Mouse (Mus musculus): Measurements from ENCODE around the gene Vapa. TPM values are rescaled to one million over a fixed set of nuclear protein-coding genes. Genes with fewer than 3 reads are reported as not detected.

The Vapa gene
- polyA plus RNA-seq, 1 experiment from 2014 or later, result 55.9 TPM

- 5% methylated on average over 5 of the region's 5 CpGs for WGBS (ENCODE audit: missing documents)
Measured at GRCm38 (mm10) chr17:65608743-65609142, 4.6 kb downstream of the Vapa start.

GRCm38 (mm10) chr17:65608312-65608687 lies 5.1 kb downstream of the Vapa start:
- no peak overlapping the region for H3K27ac ChIP-seq
- WGBS (ENCODE audit: missing documents), result 77% methylated on average over 2 of the region's 2 CpGs
- peaks cover 93% of the 10 kb centered on the region for H3K79me2 ChIP-seq (ENCODE audit: inconsistent target)
- H3K4me3 ChIP-seq (ENCODE audit: inconsistent target), result no peak overlapping the region
- H3K36me3 ChIP-seq (ENCODE audit: inconsistent target), result no peaks in the 10 kb centered on the region

More at GRCm38 (mm10) chr17:65608743-65609142, 4.6 kb downstream of the Vapa start:
- Histone ChIP-seq H3K27ac (peak overlapping the region; percentile 13; the same call in 1 of the 2 replicates), H3K4me3 (ENCODE audit: inconsistent target) (no peak overlapping the region), H3K79me2 (ENCODE audit: inconsistent target) (peaks cover 88% of the 10 kb centered on the region), H3K36me3 (ENCODE audit: inconsistent target) (no peaks in the 10 kb centered on the region)

- H3K79me2 ChIP-seq (ENCODE audit: inconsistent target), result peaks cover 98% of the 10 kb centered on the region
- no peaks in the 10 kb centered on the region for H3K36me3 ChIP-seq (ENCODE audit: inconsistent target)
- 0 out of 2 replicates have a peak overlapping the region, but pooled peaks have one; percentile 17 for H3K27ac ChIP-seq
- 34% methylated on average over 7 of the region's 7 CpGs for WGBS (ENCODE audit: missing documents)
- H3K4me3 ChIP-seq (ENCODE audit: inconsistent target), result no peak overlapping the region
Measured at GRCm38 (mm10) chr17:65607574-65608311, 5.6 kb downstream of the Vapa start.

GRCm38 (mm10) chr17:65606014-65606413 lies 7.3 kb downstream of the Vapa start:
- WGBS (ENCODE audit: missing documents), result 73% methylated on average over 4 of the region's 4 CpGs
- Histone ChIP-seq H3K27ac (no peak overlapping the region), H3K4me3 (ENCODE audit: inconsistent target) (no peak overlapping the region), H3K36me3 (ENCODE audit: inconsistent target) (no peaks in the 10 kb centered on the region), H3K79me2 (ENCODE audit: inconsistent target) (peaks cover 100% of the 10 kb centered on the region)

GRCm38 (mm10) chr17:65604892-65605291 lies 8.5 kb downstream of the Vapa start:
- Histone ChIP-seq H3K79me2 (ENCODE audit: inconsistent target) (peaks cover 100% of the 10 kb centered on the region), H3K36me3 (ENCODE audit: inconsistent target) (no peaks in the 10 kb centered on the region), H3K27ac (0 out of 2 replicates have a peak overlapping the region, but pooled peaks have one; percentile 0), H3K4me3 (ENCODE audit: inconsistent target) (no peak overlapping the region)

GRCm38 (mm10) chr17:65604315-65604714 lies 9.0 kb downstream of the Vapa start:
- peak overlapping the region; percentile 13; the same call in 1 of the 2 replicates for H3K27ac ChIP-seq
- peaks cover 100% of the 10 kb centered on the region for H3K79me2 ChIP-seq (ENCODE audit: inconsistent target)
- H3K36me3 ChIP-seq (ENCODE audit: inconsistent target), result no peaks in the 10 kb centered on the region
- no peak overlapping the region for H3K4me3 ChIP-seq (ENCODE audit: inconsistent target)

- H3K27ac ChIP-seq, result no peak overlapping the region
- H3K36me3 ChIP-seq (ENCODE audit: inconsistent target), result peaks cover 17% of the 10 kb centered on the region
- no peak overlapping the region for H3K4me3 ChIP-seq (ENCODE audit: inconsistent target)
- H3K79me2 ChIP-seq (ENCODE audit: inconsistent target), result peaks cover 100% of the 10 kb centered on the region
- 86% methylated on average over 3 of the region's 3 CpGs for WGBS (ENCODE audit: missing documents)
Measured at GRCm38 (mm10) chr17:65597857-65598486, 15.4 kb downstream of the Vapa start.

GRCm38 (mm10) chr17:65594687-65595086 lies 18.7 kb downstream of the Vapa start:
- Histone ChIP-seq H3K27ac (no peak overlapping the region), H3K79me2 (ENCODE audit: inconsistent target) (peaks cover 100% of the 10 kb centered on the region), H3K36me3 (ENCODE audit: inconsistent target) (peaks cover 39% of the 10 kb centered on the region), H3K4me3 (ENCODE audit: inconsistent target) (no peak overlapping the region)
- 94% methylated on average over 8 of the region's 8 CpGs for WGBS (ENCODE audit: missing documents)

- peaks cover 31% of the 10 kb centered on the region for H3K36me3 ChIP-seq (ENCODE audit: inconsistent target)
- no peak overlapping the region for H3K27ac ChIP-seq
- 100% methylated on average over 2 of the region's 3 CpGs for WGBS (ENCODE audit: missing documents)
- H3K79me2 ChIP-seq (ENCODE audit: inconsistent target), result peaks cover 100% of the 10 kb centered on the region
- H3K4me3 ChIP-seq (ENCODE audit: inconsistent target), result no peak overlapping the region
Measured at GRCm38 (mm10) chr17:65586892-65587291, 26.5 kb downstream of the Vapa start.

GRCm38 (mm10) chr17:65581440-65581839 lies 31.9 kb downstream of the Vapa start:
- Histone ChIP-seq H3K79me2 (ENCODE audit: inconsistent target) (peaks cover 58% of the 10 kb centered on the region), H3K27ac (no peak overlapping the region), H3K36me3 (ENCODE audit: inconsistent target) (peaks cover 33% of the 10 kb centered on the region; the same call in 1 of the 2 replicates), H3K4me3 (ENCODE audit: inconsistent target) (no peak overlapping the region)
- WGBS (ENCODE audit: missing documents), result 99% methylated on average over 5 of the region's 5 CpGs

- WGBS (ENCODE audit: missing documents), result 96% methylated on average over 6 of the region's 7 CpGs
Measured at GRCm38 (mm10) chr17:65579766-65580165, 33.6 kb downstream of the Vapa start.

GRCm38 (mm10) chr17:65575339-65575738 lies 38.0 kb downstream of the Vapa start:
- Histone ChIP-seq H3K27ac (no peak overlapping the region), H3K36me3 (ENCODE audit: inconsistent target) (peaks cover 17% of the 10 kb centered on the region; the same call in 1 of the 2 replicates), H3K79me2 (ENCODE audit: inconsistent target) (no peaks in the 10 kb centered on the region), H3K4me3 (ENCODE audit: inconsistent target) (no peak overlapping the region)
- 90% methylated on average over 1 of the region's 1 CpGs for WGBS (ENCODE audit: missing documents)

More at GRCm38 (mm10) chr17:65579766-65580165, 33.6 kb downstream of the Vapa start:
- Histone ChIP-seq H3K27ac (no peak overlapping the region), H3K36me3 (ENCODE audit: inconsistent target) (peaks cover 26% of the 10 kb centered on the region; the same call in 1 of the 2 replicates), H3K4me3 (ENCODE audit: inconsistent target) (no peak overlapping the region), H3K79me2 (ENCODE audit: inconsistent target) (peaks cover 41% of the 10 kb centered on the region)

- Histone ChIP-seq H3K4me3 (ENCODE audit: inconsistent target) (no peak overlapping the region), H3K27ac (no peak overlapping the region), H3K36me3 (ENCODE audit: inconsistent target) (0 out of 2 replicates have a peak, but pooled peaks cover 12% of the 10 kb centered on the region), H3K79me2 (ENCODE audit: inconsistent target) (no peaks in the 10 kb centered on the region)
- WGBS (ENCODE audit: missing documents), result 86% methylated on average over 8 of the region's 8 CpGs
Measured at GRCm38 (mm10) chr17:65574850-65575249, 38.5 kb downstream of the Vapa start.

GRCm38 (mm10) chr17:65571866-65572265 lies 41.5 kb downstream of the Vapa start:
- no peaks in the 10 kb centered on the region for H3K36me3 ChIP-seq (ENCODE audit: inconsistent target)
- H3K4me3 ChIP-seq (ENCODE audit: inconsistent target), result no peak overlapping the region
- 95% methylated on average over 9 of the region's 9 CpGs for WGBS (ENCODE audit: missing documents)
- no peak overlapping the region for H3K27ac ChIP-seq
- H3K79me2 ChIP-seq (ENCODE audit: inconsistent target), result no peaks in the 10 kb centered on the region

- H3K4me3 ChIP-seq (ENCODE audit: inconsistent target), result no peak overlapping the region
- WGBS (ENCODE audit: missing documents), result 96% methylated on average over 8 of the region's 8 CpGs
- H3K27ac ChIP-seq, result no peak overlapping the region
- H3K79me2 ChIP-seq (ENCODE audit: inconsistent target), result no peaks in the 10 kb centered on the region
- no peaks in the 10 kb centered on the region for H3K36me3 ChIP-seq (ENCODE audit: inconsistent target)
Measured at GRCm38 (mm10) chr17:65571466-65571865, 41.9 kb downstream of the Vapa start.
